Mouse (Mus musculus): ENCODE data around the gene Wdr93.

Wdr93 gene

DNA sequence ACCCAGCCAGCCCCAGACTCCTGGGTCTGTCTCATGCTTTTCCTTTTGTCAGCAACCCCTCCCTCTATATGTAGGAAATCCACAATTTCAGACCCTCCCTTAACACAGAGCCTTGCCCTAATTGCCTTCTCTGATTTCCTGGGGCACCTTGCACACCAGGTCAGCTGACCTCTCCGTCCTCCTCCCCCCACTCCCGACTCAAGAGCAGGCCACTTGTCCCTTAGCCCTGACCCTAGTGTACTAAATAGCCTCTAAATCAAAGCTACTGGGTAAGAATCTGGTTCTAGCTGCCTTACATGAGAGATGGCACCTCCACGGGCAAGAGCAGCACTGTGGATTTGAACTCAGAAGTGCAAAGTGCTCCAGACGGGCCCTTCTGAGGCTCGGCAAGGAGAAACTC, 59.1 kb downstream of the Wdr93 start:
- no peak for DNase-seq (ENCODE audit: low spot score)

DNA sequence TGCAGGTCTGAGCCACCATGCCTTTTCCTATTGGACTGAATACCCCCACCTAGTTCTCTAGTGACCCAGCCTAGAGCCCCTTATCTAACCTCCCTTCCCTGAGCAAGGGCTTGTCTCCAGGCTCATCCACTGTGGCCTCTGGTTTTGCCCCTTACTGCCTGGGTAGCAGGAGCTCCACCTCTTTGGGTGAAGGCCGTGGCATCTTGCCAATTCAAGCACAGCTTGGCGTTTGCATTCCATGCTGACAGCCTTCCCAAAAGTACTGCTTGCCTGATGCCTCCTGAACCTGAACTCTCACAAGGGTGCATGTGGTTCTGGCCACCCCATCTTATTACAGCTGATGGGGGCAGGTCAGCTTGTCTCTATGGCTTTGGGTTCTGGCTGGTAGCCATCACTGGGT, 60.9 kb downstream of the Wdr93 start:
- peak; percentile 50 for DNase-seq (ENCODE audit: low spot score)

DNA sequence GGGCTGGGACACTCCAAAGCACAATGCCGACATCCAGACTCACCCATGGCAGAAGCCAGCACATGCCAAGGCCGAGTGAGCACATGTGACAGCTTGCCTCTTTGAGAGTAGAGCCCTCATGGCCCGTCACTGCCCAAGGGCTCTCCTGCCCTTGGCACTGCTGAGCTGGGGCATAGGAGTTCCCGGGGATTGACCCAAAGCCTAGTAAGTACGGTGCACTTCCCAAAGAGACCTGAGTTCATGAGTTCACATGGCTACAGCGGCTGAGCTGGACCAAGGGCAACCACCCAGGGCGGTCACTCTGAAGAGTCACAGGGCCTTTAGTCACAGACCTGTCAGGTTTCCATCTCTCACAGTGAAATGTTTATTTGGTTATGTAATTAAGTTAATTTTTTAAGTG, 65.6 kb downstream of the Wdr93 start:
- DNase-seq (ENCODE audit: low spot score) = no peak

DNA sequence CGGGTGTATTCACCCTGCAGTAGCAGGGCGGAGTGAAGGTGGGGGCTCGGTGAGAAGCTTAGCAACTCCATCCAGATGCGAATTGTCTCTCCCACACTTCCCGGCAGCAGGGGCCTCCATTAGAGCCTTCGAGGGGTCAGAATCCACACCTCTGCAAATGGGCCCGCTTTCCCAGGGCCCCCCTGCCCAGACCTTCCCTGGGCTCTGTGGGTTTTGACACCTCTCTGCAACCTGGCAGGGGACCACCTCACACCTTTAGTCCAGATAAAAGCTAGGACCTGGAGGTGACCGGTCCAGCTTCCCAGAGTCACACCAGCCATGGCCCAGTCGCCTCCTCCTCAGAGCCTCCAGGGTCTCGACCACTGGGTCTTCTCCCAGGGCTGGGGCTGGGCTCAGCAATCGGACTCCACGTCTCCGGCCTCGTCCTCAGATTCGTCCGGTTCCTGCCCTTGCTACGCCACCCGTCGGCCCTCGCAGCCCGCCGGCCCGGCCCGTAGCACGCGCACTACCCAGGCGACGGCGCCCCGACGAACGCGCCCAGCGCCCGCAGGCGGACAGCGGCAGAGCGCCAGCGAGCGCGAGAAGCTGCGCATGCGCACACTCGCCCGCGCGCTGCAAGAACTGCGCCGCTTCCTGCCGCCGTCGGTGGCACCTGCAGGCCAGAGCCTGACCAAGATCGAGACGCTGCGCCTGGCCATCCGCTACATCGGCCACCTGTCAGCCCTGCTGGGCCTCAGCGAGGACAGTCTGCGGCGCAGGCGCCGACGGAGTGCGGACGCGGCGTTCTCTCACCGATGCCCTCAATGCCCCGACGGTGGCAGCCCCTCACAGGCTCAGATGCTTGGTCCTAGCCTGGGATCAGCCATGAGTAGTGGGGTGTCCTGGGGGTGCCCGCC, 67.9 kb downstream of the Wdr93 start, which contains the start of gene Mesp2:
Gene Mesp2 (plus strand): TSS at position 117 of the 896 bp plus-strand sequence.
- DNase-seq (ENCODE audit: low spot score) = peak; percentile 76

DNA sequence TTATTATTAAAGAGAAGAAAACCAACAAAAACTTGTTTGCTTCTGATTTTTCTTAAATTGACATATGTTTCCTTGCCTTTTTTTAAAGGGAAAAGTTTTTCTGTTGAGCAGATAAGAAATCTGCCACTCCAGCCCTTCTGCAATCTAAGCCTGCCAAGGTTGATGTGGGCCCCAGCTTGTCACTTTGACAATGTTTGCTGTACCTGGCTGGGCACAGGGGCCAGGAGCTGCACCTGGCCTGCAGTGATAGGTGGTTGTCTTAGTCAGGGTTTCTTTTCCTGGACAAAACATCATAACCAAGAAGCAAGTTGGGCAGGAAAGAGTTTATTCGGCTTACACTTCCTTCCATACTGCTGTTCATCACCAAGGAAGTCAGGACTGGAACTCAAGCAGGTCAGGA, 70.4 kb downstream of the Wdr93 start:
- no peak for DNase-seq (ENCODE audit: low spot score)

DNA sequence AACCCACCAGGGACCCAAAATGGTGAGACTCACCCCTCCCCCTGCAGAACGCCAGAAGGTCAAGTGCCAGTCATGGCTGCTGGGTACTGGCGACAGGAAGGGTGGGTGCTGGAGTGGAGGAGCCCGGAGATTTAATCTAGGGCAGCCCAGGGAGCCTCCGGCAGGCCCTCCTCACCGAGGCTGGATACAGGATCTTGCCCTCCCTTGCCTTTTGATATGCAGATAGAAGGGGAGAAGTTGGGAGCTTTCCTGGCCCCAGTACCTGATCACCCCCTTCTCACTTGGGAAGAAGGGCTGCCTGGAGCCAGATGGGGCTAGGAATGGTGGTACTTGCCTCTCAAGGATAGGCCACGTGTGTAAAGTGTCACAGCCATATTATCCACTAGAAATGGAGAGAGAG, 75.4 kb downstream of the Wdr93 start:
- no peak for DNase-seq (ENCODE audit: low spot score)

DNA sequence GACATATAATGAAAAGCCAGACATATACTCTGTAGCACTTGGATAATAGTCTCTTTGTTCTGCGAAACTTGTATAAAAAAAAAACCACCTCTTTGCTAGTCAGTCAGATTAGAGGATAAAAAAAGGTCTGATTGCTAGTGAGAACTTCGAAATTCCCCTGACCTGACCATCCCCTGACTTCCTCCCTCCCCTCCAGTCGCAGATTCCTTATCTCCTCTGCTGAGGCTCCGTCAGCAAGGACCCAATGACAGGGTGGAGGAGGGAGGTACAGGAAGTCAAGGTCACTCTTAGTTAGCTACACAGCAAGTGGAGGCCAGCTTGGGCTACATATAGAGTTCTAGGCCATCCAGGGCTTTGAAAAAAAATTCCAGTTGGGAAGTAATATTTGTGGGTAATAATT, 76.6 kb downstream of the Wdr93 start:
- DNase-seq (ENCODE audit: low spot score) = no peak

DNA sequence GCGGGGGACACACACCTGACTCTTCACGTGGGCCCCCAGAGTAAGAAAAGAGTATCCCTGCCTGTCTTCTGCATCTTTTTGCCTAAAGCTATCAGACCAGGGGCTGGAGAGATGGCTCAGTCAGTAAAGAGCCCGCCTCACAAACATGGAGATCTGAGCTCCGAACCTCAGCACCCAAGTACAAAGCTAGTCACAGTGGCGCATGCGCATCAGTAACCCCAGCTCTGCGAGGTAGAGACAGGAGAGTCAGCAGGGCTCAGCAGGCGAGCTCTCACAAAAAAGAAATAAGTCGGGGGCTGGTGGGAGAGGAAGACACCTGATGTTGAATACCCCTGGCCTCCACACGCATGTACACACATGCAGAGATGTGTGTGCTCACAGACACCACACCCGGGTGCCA, 77.0 kb downstream of the Wdr93 start:
- no peak for DNase-seq (ENCODE audit: low spot score)

DNA sequence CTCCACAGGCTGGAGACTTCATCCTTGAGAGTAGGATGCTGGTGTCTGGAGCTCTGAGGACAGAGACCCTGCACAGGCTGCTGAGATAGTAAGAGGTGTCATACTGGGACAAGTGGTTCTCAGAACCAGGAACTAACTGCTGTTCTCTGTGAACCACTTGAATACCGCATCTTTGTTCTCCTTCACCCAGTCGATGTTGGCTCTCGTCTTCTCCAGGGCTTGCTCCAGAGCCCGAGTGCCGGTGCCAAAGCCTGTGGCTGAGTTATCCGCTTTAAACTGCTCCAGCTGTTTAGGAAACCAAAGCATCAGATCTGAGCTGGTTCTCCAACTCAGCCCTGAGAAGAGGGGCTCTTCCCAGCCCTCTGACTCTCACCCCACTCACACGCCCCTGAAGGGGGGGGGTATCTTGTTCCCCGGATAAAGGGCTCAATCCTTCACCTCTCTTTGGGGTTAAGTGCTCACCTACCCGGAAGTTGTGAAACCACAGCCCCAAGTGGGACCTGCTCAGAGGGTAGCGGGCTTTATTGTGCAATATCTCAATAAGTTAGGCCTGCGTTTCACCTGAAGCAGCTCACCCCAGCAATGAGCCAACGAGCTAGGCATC, 79.2 kb downstream of the Wdr93 start:
- no peak for DNase-seq (ENCODE audit: low spot score)

DNA sequence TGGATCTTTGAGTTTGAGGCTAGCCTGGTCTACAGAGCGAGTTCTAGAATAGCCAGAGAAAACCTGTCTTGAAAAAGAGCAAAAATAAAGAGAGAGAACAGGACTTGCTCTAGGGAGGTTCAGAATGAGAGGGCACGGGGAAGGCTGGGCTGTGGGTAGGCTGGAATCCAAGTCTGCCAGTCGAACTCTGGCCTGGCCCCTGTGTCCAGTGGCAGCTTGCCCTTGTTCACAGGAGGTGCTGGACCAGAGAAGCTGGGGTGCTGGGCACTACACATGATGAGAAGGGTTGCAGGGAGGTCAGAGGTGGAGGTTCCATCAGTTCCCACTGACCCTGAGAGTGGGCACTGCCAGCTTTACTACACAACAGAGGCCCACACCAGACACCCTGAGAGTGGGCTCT, 85.4 kb downstream of the Wdr93 start:
- DNase-seq (ENCODE audit: low spot score) = no peak

DNA sequence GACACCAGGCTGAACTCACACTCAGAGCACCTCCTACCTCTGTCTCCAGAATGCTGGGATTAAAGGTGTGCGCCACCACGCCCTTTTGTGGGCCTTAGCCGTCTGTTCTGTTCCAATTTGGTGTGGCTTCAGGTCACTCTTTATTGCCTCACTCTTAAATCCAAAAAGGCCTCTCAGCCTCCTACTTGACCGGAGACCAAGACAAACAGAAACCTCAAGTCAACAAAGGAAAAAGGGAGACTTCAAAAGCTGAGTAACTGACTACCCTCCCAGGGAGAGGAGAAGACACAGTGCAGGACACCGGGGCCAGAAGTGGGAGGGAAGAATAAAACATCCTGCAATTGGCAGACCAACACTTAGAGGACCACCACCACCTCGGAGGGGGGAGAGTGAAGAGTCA, 88.2 kb downstream of the Wdr93 start:
- no peak for DNase-seq (ENCODE audit: low spot score)

DNA sequence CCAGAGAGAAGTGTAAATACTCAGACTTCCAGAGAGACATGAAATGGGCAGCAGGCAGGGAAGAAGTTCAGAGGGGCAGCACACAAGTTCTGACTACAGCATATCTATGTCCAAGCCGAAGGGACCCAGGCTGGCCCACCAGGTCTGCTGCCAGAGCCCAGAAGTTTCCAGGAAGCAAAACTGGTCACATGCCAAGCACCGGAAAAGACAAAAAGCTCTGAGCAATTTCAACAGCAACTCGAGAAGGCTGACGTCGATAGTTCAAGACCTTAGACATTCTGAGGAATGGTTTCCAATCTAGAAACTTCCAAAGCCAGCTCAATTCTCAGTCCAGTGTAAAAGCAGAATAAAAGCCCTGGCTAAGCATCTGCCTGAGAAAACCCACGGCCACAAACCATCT, 88.6 kb downstream of the Wdr93 start:
- DNase-seq (ENCODE audit: low spot score) = peak; percentile 21

DNA sequence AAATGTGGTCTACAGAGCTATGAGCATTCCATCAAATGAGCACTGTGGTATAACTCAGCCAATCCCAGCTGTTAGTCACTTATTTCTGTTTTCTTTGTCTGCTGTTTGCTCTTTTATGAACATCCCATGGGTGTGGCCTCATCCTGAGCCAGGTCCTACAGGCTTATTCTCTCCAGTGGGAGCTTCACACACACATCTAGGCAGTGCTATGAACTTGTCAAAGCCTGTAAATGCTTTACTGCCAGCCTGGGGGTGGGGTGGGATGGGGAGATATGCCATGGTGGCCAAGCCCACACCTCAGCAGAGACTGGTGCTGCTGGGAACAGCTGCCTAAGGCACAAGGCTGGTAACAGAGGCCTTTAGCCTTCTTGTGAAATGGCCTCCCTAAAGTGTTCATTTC, 90.0 kb downstream of the Wdr93 start:
- no peak for DNase-seq (ENCODE audit: low spot score)

DNA sequence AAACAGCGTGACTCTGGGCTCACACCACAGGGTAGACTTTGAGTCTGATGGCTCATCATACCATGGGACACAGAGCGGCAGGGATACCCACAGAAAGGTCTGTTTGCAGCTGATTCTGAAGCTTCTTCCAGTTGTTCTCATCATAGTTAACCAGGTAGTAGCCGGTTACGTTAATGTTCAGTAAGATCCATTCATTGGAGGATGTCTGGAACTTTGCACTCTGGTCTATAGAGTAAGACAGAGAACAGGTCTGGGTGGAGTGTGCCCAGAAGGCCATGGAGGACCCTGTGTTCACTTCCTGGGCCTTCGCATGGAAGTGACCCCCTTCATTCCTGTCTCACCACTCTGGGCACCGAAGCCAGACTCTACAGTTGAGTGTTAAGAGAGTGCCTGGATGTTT, 92.2 kb downstream of the Wdr93 start:
- DNase-seq (ENCODE audit: low spot score) = no peak
